Mouse (Mus musculus) cerebellum, adult 2 months (tissue): ENCODE results near the gene Gcm2.

Experiments used
- CTCF ChIP-seq: fragments of 200-500 bp; IDR thresholded peaks from 2 replicates; pipeline ENCODE4 v1.5.1; 2011; ENCODE audit warnings: low read depth, mild to moderate bottlenecking, control low read depth, low read length, moderate library complexity, borderline replicate concordance; ENCODE audit not compliant: insufficient read depth
- POLR2A ChIP-seq: fragments of 200-500 bp; IDR thresholded peaks from 2 replicates; pipeline ENCODE4 v1.6.1; 2011; ENCODE audit warnings: low read length, control low read depth, borderline replicate concordance; ENCODE audit not compliant: insufficient read depth

DNA sequence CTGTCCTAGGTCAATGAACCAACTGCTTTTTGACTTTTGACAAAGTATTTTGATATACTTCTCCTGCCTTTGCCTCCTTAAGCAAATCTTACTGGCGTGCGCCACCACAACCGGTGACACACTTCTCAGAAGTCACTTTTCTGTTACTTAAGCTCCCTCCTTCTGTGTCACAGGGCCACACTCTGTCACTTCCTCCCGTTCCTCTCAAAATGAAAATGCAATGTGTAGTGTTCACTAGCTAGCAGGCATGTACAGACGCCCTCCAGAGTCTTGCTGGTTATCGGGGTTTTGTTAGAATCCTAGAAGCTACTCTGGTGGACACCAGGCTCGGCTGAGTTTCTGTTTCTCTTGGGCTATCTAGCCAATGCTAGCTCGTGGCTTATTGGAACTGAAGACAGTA lies 17.5 kb upstream of the Gcm2 start:
- TF ChIP-seq CTCF (no peak), POLR2A (no peak)
